Mouse (Mus musculus) spleen, adult 2 months (tissue): ENCODE measurements around the gene Znrd1as.

Experiments used
- CTCF ChIP-seq: fragments of 200-500 bp; IDR thresholded peaks from 2 replicates; pipeline ENCODE4 v1.5.1; 2011; ENCODE audit warnings: mild to moderate bottlenecking, inconsistent platforms; ENCODE audit not compliant: insufficient read depth, insufficient read length, insufficient replicate concordance; ENCODE audit errors: extremely low read depth
- POLR2A ChIP-seq: fragments of 200-500 bp; IDR thresholded peaks from 2 replicates; pipeline ENCODE4 v1.6.1; 2011; ENCODE audit warnings: low read depth, low read length, inconsistent platforms

DNA sequence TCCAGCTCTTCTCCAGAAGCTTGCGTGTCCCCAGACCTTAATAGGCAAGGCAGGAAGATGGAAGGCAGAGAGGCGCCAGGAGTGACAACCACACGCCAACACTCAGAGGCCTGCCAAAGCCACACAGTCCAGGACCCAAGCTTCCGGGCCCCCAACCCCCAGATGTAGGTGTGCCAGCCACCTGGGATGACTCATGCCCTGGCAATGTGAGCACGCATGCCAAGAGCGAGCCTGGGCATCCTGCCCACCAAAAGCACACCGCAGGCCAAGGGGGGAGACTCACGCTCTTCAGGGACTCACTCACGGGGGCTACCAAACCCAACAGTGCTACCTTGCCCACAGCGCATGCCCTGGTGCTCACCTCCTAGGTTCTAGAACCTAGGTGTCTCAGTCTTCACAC lies 16.0 kb upstream of the Znrd1as start:
- TF ChIP-seq CTCF (no peak), POLR2A (no peak)
